Mouse (Mus musculus) leukemia stem cell, adult 10-12 weeks (primary cell): Measurements from ENCODE around the gene Olfr972. TPM values are rescaled to one million over a fixed set of nuclear protein-coding genes. Genes with fewer than 3 reads are reported as not detected.

Source experiments
- polyA plus RNA-seq: library from polyadenylated mRNA; stranded (reverse); fragments of >175 nt; gene quantifications from 2 replicates; pipeline ENCODE4 v1.2.3, GENCODE M21; 2012; ENCODE audit warnings: low replicate concordance

Gene Olfr972
- polyA plus RNA-seq = not detected in 2 replicates

DNA sequence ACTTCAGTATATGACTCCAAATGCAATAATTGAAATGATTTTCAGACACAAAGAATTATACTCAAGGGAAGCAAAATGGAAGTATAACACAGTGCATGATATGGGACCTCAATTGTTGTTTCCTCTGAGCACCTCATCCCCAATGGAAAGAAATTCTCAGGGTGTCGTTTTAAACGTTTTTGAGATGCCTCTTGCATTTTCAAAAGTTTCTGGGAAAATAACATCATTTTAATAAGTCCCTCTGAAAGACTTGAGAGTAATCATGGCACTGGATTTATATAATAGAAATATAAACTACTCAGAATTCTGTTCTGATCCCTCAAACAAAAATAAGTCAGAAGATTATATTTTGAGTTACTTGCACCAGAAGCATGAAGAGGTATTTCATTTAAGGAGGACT is at the start of gene Olfr972:
Olfr972 (plus strand) TSS at position 301 of the 400 bp plus-strand sequence.

DNA sequence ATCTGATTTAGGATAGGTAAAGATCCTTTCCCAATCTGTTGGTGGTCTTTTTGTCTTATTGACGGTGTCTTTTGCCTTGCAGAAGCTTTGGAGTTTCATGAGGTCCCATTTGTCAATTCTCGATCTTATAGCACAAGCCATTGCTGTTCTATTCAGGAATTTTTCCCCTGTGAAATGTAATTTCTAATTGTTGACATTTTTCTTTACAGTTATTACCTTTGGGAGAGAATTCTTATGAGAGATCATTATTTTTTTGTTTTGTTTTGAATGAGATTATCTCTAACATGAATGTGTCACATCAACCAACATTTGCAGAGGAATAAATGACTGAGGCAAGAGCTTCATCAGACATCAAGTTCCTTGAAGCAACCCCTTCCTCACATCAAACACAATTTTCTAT is 29.6 kb upstream of the Olfr972 start, which contains the start of gene Olfr971:
Olfr971 (plus strand) TSS at position 301 of the 400 bp plus-strand sequence.

DNA sequence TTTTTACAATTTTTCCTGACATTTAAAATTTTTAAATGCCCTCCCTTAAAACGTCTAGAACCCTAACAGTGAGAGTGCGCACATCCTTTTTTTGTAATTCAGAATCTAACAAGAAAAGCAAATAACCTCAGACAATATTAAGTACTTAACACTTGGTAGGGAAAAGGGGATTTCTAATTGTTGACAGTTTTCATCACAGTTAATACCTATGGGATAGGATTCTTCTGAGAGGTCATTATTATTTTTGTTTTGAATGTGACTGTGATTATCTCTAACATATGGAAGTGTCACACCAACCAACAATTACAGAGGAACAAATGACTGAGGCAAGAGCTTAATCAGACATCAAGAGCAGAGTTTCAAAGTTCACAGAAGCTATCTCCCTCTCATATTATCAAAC is 40.8 kb downstream of the Olfr972 start, which contains the start of gene Olfr229:
Olfr229 (plus strand) TSS at position 301 of the 400 bp plus-strand sequence.

Other genes starting within 250 kb of the Olfr972 start
- gene Olfr960, start 245.0 kb upstream of the Olfr972 start, polyA plus RNA-seq = not detected in 2 replicates
- gene Olfr961, start 221.3 kb upstream of the Olfr972 start, polyA plus RNA-seq = not detected in 2 replicates
- not detected in 2 replicates for gene Olfr963, start 199.2 kb upstream of the Olfr972 start, polyA plus RNA-seq
- not detected in 2 replicates for gene Olfr149, start 159.3 kb upstream of the Olfr972 start, polyA plus RNA-seq
- not detected in 2 replicates for gene Olfr965, start 155.1 kb upstream of the Olfr972 start, polyA plus RNA-seq
- not detected in 2 replicates for gene Olfr150, start 135.4 kb upstream of the Olfr972 start, polyA plus RNA-seq
- not detected in 2 replicates for gene Olfr967, start 120.2 kb upstream of the Olfr972 start, polyA plus RNA-seq
- not detected in 2 replicates for gene Olfr968, start 83.2 kb upstream of the Olfr972 start, polyA plus RNA-seq
- gene Olfr969, start 75.5 kb upstream of the Olfr972 start, polyA plus RNA-seq = not detected in 2 replicates
- gene Olfr970, start 57.6 kb upstream of the Olfr972 start, polyA plus RNA-seq = not detected in 2 replicates
- gene Olfr971, start 29.5 kb upstream of the Olfr972 start, polyA plus RNA-seq = not detected in 2 replicates
- gene Olfr229, start 40.9 kb downstream of the Olfr972 start, polyA plus RNA-seq = not detected in 2 replicates
- gene Olfr974, start 71.1 kb downstream of the Olfr972 start, polyA plus RNA-seq = not detected in 2 replicates
- gene Olfr975, start 85.6 kb downstream of the Olfr972 start, polyA plus RNA-seq = not detected in 2 replicates
- not detected in 2 replicates for gene Olfr976, start 94.7 kb downstream of the Olfr972 start, polyA plus RNA-seq
- gene Olfr978, start 125.7 kb downstream of the Olfr972 start, polyA plus RNA-seq = not detected in 2 replicates
- 0.05 TPM in 1 of 2 replicates, not detected in the other for gene Olfr979, start 137.0 kb downstream of the Olfr972 start, polyA plus RNA-seq
- not detected in 2 replicates for gene Olfr980, start 143.2 kb downstream of the Olfr972 start, polyA plus RNA-seq
- not detected in 2 replicates for gene Olfr981, start 155.0 kb downstream of the Olfr972 start, polyA plus RNA-seq
- not detected in 2 replicates for gene Olfr982, start 207.4 kb downstream of the Olfr972 start, polyA plus RNA-seq
- gene Olfr983, start 227.2 kb downstream of the Olfr972 start, polyA plus RNA-seq = not detected in 2 replicates
- gene Olfr984, start 247.8 kb downstream of the Olfr972 start, polyA plus RNA-seq = not detected in 2 replicates